27 mouse cellular contexts compared by ENCODE assay signal in genomic region chr5:74420615-74421132, GRCm38 (mm10).
DNase-seq lines count a peak whose midpoint lies in the region; ATAC-seq lines count a peak whose summit lies in the region.
"Had no signal": no experiment of that assay in that cellular context is flagged by ENCODE, and none has a peak within 500 bp of the region (broad histone marks: within the 10 kb centered on the region; RNA-seq: fewer than 3 reads in every experiment).

No protein-coding gene starts in this region.

- H3K36me3 ChIP-seq in heart, embryonic 12.5 days = no peaks in the 10 kb centered on the region
- H3K36me3 ChIP-seq: embryonic facial prominence, embryonic 15.5 days; limb, embryonic 12.5 days; neural tube, embryonic 15.5 days had no signal

- 0 out of 2 replicates have a peak overlapping the region, but pooled peaks have one; percentile 10 for H3K4me2 ChIP-seq in heart, embryonic 12.5 days
- H3K4me2 ChIP-seq: embryonic facial prominence, embryonic 15.5 days; hindbrain, embryonic 14.5 days; limb, embryonic 12.5 days; liver, embryonic 11.5 days; midbrain, embryonic 11.5 days; neural tube, embryonic 15.5 days had no signal

- no peaks in the 10 kb centered on the region for H3K27me3 ChIP-seq in heart, embryonic 12.5 days (replicated peaks)
- H3K27me3 ChIP-seq: embryonic facial prominence, embryonic 15.5 days; limb, embryonic 12.5 days; neural tube, embryonic 15.5 days; Patski had no signal

- no peak overlapping the region for H3K4me3 ChIP-seq in heart, embryonic 12.5 days
- H3K4me3 ChIP-seq: embryonic facial prominence, embryonic 15.5 days; limb, embryonic 12.5 days; neural tube, embryonic 15.5 days had no signal

- H3K9me3 ChIP-seq in heart, embryonic 12.5 days (replicated peaks) = no peaks in the 10 kb centered on the region
- H3K9me3 ChIP-seq: embryonic facial prominence, embryonic 15.5 days; limb, embryonic 12.5 days; neural tube, embryonic 15.5 days had no signal

- 48% methylated on average over 5 of the region's 5 CpGs for WGBS in heart, embryonic 12.5 days

- no peak for ATAC-seq in heart, embryonic 12.5 days (ENCODE audit: insufficient number of reproducible peaks, low FRiP score)
- peak; percentile 66 to 75 for ATAC-seq in hematopoietic stem cell, adult 5-6 weeks (replicated peaks in 1 of 2; ENCODE audit: insufficient read depth in 1 of 2, low FRiP score in 2 of 2, low TSS enrichment in 1 of 2, low read depth in 1 of 2, poor library complexity in 2 of 2, severe bottlenecking in 2 of 2)
- ATAC-seq: forebrain, embryonic 14.5 days; liver, postnatal 0 days; lung, postnatal 0 days; Patski had no signal

- peaks cover 7% of the 10 kb centered on the region; the same call in 1 of the 2 replicates for H3K4me1 ChIP-seq in heart, embryonic 12.5 days (replicated peaks)
- H3K4me1 ChIP-seq: neural tube, embryonic 15.5 days had no signal

- 0 out of 2 replicates have a peak overlapping the region, but pooled peaks have one; percentile 30 for H3K9ac ChIP-seq in heart, embryonic 12.5 days
- H3K9ac ChIP-seq: embryonic facial prominence, embryonic 15.5 days; hindbrain, embryonic 14.5 days; limb, embryonic 12.5 days; liver, postnatal 0 days; neural tube, embryonic 15.5 days had no signal

- DNase-seq in heart, adult 9 months (ENCODE audit: low spot score in 2 of 2) = no peak
- DNase-seq in right cerebral cortex, adult 2 months (ENCODE audit: low spot score in 2 of 2) = peak; percentile 11 to 23
- DNase-seq in right cerebral cortex, postnatal 14 days = no peak
- peak; percentile 9 for DNase-seq in NIH3T3 (ENCODE audit: low read depth)
- no peak for DNase-seq in layer of hippocampus, postnatal 10 days (ENCODE audit: low spot score in 2 of 2)
- DNase-seq in testis, postnatal 10 days (ENCODE audit: low spot score) = no peak
- DNase-seq: adrenal gland, adult 2 months; cerebellum, adult 8-10 months; cerebellum, postnatal 36 days; gastrocnemius, postnatal 10 days; heart, adult 11 months; kidney, adult 2 months; kidney, postnatal 25 days; liver, postnatal 0 days; spleen, adult 18-20 months had no signal

- 0 out of 2 replicates have a peak overlapping the region, but pooled peaks have one; percentile 21 for H3K27ac ChIP-seq in heart, embryonic 12.5 days (ENCODE audit: poor library complexity, severe bottlenecking)
- H3K27ac ChIP-seq: embryonic facial prominence, embryonic 15.5 days; hindbrain, embryonic 14.5 days; macrophage; neural tube, embryonic 15.5 days had no signal

Comparison
In these comparisons a context has a peak if more than half of its experiments do, and no peak if none do; other contexts are left out.
1. DNase-seq: peak in right cerebral cortex, adult 2 months (2 of 2) and NIH3T3 (single experiment); none in heart, adult 9 months (0 of 2), right cerebral cortex, postnatal 14 days (single experiment), layer of hippocampus, postnatal 10 days (0 of 2) and testis, postnatal 10 days (single experiment).